Mouse (Mus musculus) liver, embryonic 15.5 days (tissue): Measurements from ENCODE around the gene Zhx3. TPM values are rescaled to one million over a fixed set of nuclear protein-coding genes. Genes with fewer than 3 reads are reported as not detected.

ENCODE experiments used
- ATAC-seq: fragments of 200-750 bp; cut with Nextera tagmentation; 2 replicates; pipeline ENCODE4 v1.8.0; 2017; ENCODE audit warnings: moderate number of reproducible peaks, mild to moderate bottlenecking, moderate library complexity; ENCODE audit not compliant: insufficient read depth
- H3K27ac ChIP-seq: fragments of 300-500 bp; sonication (generic); replicated peaks from 2 replicates; pipeline ENCODE4 v1.5.1; 2015; ENCODE audit warnings: mild to moderate bottlenecking, inconsistent platforms
- H3K27me3 ChIP-seq: fragments of 300-500 bp; sonication (generic); 2 replicates; pipeline ENCODE4 v1.6.1; 2015; ENCODE audit warnings: mild to moderate bottlenecking, inconsistent platforms
- H3K36me3 ChIP-seq: fragments of 300-500 bp; sonication (generic); replicated peaks from 2 replicates; pipeline ENCODE4 v1.6.1; 2015; ENCODE audit warnings: moderate library complexity, mild to moderate bottlenecking, inconsistent platforms
- H3K4me1 ChIP-seq: fragments of 300-500 bp; sonication (generic); replicated peaks from 2 replicates; pipeline ENCODE4 v1.6.1; 2015; ENCODE audit warnings: inconsistent platforms
- H3K4me2 ChIP-seq: fragments of 300-500 bp; sonication (generic); 2 replicates; pipeline ENCODE4 v1.6.1; 2015; ENCODE audit warnings: moderate library complexity, mild to moderate bottlenecking, inconsistent platforms
- H3K4me3 ChIP-seq: fragments of 300-500 bp; sonication (generic); replicated peaks from 2 replicates; pipeline ENCODE4 v1.5.1; 2015; ENCODE audit warnings: mild to moderate bottlenecking, inconsistent platforms
- H3K9ac ChIP-seq: fragments of 300-500 bp; sonication (generic); 2 replicates; pipeline ENCODE4 v1.6.1; 2015; ENCODE audit warnings: moderate library complexity, mild to moderate bottlenecking, inconsistent platforms
- H3K9me3 ChIP-seq: fragments of 300-500 bp; sonication (generic); replicated peaks from 2 replicates; pipeline ENCODE4 v1.6.1; 2016; ENCODE audit warnings: inconsistent platforms
- WGBS: fragments of 180-500 bp; shearing (Covaris S2); methylation state at CpG from one replicate; pipeline ENCODE4 v1.1.7; 2015; ENCODE audit warnings: mixed read lengths; ENCODE audit not compliant: insufficient replicate concordance; 5-methylcytosine and 5-hydroxymethylcytosine counted together
- polyA plus RNA-seq: library from polyadenylated mRNA; unstranded; fragments of >200 nt; fragmentation: Nextera tagmentation; extraction: Ambion mirVana; gene quantifications from 2 replicates; pipeline ENCODE4 v1.2.1, GENCODE M21; 2015

Gene Zhx3
- polyA plus RNA-seq, 1 experiment from 2014 or later: 2.3 TPM

DNA sequence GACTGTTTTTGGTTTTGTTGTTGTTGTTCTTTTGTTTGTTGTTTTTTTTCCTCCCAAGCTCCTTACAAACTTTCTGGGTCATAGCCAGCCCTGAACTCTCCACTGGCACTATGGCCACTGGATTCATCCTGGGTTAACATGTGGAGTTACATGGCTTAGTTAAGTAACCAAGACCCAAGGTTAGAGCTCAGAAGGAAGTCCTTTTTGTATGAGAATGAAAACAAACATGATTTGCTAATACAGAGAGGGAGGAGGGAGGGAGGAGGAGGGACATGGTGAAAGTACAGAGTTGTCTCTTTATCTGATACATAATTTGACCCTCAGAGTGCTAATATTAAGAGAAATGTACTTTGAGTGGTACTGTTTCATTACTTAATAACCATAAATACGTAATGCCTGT, 74.6 kb downstream of the Zhx3 start:
- H3K4me1 ChIP-seq: no peaks in the 10 kb centered on the region
- H3K4me3 ChIP-seq: no peak overlapping the region
- H3K9ac ChIP-seq: no peak overlapping the region
- no peaks in the 10 kb centered on the region for H3K27me3 ChIP-seq
- H3K4me2 ChIP-seq: no peak overlapping the region
- H3K9me3 ChIP-seq: no peaks in the 10 kb centered on the region
- no peak for ATAC-seq
- no peak overlapping the region for H3K27ac ChIP-seq
- no peaks in the 10 kb centered on the region for H3K36me3 ChIP-seq
- 58% methylated on average over 1 of the region's 1 CpGs for WGBS

GRCm38 (mm10) chr2:160796973-160797372, 75.8 kb downstream of the Zhx3 start:
- no peak for ATAC-seq
- H3K36me3 ChIP-seq: no peaks in the 10 kb centered on the region
- 50% methylated on average over 2 of the region's 2 CpGs for WGBS
- H3K4me3 ChIP-seq: no peak overlapping the region
- H3K9me3 ChIP-seq: no peaks in the 10 kb centered on the region
- H3K27ac ChIP-seq: no peak overlapping the region
- no peak overlapping the region for H3K4me2 ChIP-seq
- no peaks in the 10 kb centered on the region for H3K27me3 ChIP-seq
- H3K4me1 ChIP-seq: no peaks in the 10 kb centered on the region
- H3K9ac ChIP-seq: no peak overlapping the region

GRCm38 (mm10) chr2:160793117-160793516, 79.7 kb downstream of the Zhx3 start:
- Histone ChIP-seq H3K4me1 (no peaks in the 10 kb centered on the region), H3K9ac (no peak overlapping the region)
- WGBS: 42% methylated on average over 2 of the region's 2 CpGs

GRCm38 (mm10) chr2:160789741-160790140, 83.1 kb downstream of the Zhx3 start:
- Histone ChIP-seq H3K27ac (no peak overlapping the region), H3K4me2 (no peak overlapping the region), H3K27me3 (no peaks in the 10 kb centered on the region), H3K9ac (no peak overlapping the region), H3K36me3 (no peaks in the 10 kb centered on the region), H3K4me3 (no peak overlapping the region), H3K9me3 (no peaks in the 10 kb centered on the region), H3K4me1 (no peaks in the 10 kb centered on the region)
- ATAC-seq: no peak

More at GRCm38 (mm10) chr2:160793117-160793516, 79.7 kb downstream of the Zhx3 start:
- H3K4me2 ChIP-seq: no peak overlapping the region
- no peak overlapping the region for H3K27ac ChIP-seq
- H3K9me3 ChIP-seq: no peaks in the 10 kb centered on the region
- no peak overlapping the region for H3K4me3 ChIP-seq
- H3K36me3 ChIP-seq: no peaks in the 10 kb centered on the region
- H3K27me3 ChIP-seq: no peaks in the 10 kb centered on the region
- no peak for ATAC-seq

DNA sequence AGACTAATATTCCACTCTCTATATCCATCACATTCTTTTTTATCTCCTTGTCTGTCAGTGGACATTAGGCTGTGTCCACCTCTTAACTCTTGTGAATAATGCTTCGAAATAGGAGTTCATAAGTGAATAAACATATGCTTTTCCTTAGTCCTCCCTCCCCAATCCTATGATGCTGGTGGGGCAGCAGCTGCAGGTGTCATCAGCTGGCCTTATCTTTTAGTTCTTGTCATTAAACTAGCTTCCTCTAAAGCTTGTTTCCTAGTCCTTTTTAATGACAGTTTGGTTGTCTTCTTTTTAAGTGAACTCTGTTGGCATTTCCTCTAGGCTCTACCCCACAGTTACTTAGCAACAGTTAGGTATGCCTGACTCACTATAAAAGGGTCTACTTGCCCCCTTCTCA, 83.8 kb downstream of the Zhx3 start:
- Histone ChIP-seq H3K9ac (no peak overlapping the region), H3K9me3 (no peaks in the 10 kb centered on the region), H3K27ac (no peak overlapping the region), H3K27me3 (no peaks in the 10 kb centered on the region), H3K36me3 (no peaks in the 10 kb centered on the region), H3K4me3 (no peak overlapping the region), H3K4me2 (no peak overlapping the region), H3K4me1 (no peaks in the 10 kb centered on the region)
- ATAC-seq: no peak
- 53% methylated on average over 1 of the region's 1 CpGs for WGBS

DNA sequence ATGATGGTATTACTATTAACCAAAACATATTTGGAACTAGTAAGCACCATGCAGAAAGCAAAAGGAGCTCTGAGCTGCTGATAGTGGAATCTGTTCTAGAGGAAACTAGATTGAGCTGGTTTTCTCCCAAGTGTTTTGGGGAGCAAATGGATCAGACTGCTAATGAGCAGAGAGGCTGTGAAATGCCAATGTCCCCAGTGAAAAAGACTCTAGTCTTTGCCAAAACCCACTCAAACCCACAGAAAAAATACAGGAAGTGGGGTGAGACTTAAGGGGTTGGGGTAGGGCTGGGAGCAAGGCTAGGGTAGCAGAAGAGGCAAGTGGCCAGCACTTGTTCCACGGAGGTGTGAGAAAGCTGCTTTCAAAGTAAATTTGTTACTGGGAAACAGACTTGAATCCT, 86.5 kb downstream of the Zhx3 start:
- Histone ChIP-seq H3K27me3 (no peaks in the 10 kb centered on the region), H3K9me3 (no peaks in the 10 kb centered on the region), H3K4me2 (no peak overlapping the region), H3K4me3 (no peak overlapping the region), H3K27ac (no peak overlapping the region), H3K36me3 (no peaks in the 10 kb centered on the region), H3K9ac (no peak overlapping the region), H3K4me1 (no peaks in the 10 kb centered on the region)
- WGBS: 44% methylated on average over 1 of the region's 1 CpGs
- no peak for ATAC-seq

DNA sequence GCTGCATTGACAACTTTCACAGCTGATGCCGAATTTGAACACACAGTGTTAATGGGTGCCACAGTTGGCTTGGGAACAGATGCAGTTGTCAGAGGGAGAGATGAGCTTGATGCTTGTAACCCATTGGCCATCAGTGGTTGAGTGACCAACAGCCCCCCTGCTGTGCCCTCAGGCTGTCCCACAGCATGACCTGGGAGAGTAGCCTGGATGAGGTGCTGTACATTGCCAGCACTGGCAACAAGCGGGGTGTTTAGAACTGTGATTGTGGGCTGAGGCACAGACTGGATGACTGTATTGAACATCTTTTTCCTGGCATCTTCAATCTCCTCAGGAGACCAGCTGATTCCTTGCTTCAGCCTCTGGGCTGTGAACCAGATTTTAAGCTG, 92.0 kb downstream of the Zhx3 start:
- no peak overlapping the region for H3K9ac ChIP-seq
- 66% methylated on average over 2 of the region's 2 CpGs for WGBS
- no peak overlapping the region for H3K4me2 ChIP-seq
- ATAC-seq: no peak
- H3K9me3 ChIP-seq: no peaks in the 10 kb centered on the region
- H3K36me3 ChIP-seq: no peaks in the 10 kb centered on the region
- H3K4me1 ChIP-seq: no peaks in the 10 kb centered on the region
- no peak overlapping the region for H3K4me3 ChIP-seq
- no peaks in the 10 kb centered on the region for H3K27me3 ChIP-seq
- no peak overlapping the region for H3K27ac ChIP-seq

DNA sequence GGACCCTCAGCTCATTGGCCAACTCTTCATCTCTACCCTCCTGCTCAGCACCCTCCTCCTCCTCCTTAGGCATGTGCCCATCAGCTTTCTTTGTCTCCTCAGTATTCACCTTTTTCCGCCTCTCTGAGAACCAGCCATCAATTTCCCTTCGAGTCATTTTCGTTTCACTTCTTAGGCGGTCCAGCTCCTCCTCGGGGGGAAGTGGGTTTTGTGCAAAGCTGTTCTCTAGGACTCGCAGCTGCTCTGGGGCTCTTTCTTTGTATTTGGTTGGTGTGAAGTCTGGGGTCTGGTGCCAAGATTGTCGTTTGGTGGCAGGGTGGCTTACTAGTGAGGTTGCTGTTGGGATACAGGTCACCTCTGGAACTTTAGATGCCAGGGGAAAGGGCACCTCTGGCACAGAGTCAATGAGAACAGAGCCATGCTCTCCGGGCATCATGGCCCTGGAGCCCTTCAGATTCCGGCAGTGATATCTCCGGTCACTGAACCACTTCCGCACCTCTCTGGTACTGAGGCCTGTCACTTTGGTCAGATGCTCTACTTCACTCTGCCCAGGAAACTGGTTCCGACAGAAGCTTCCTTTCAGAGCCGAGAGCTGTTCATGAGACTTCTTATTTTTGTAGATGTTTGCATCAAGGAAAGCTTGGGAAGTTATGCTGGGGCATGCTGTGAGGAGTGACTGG, 92.5 kb downstream of the Zhx3 start:
- Histone ChIP-seq H3K4me3 (no peak overlapping the region), H3K4me1 (no peaks in the 10 kb centered on the region), H3K36me3 (no peaks in the 10 kb centered on the region), H3K4me2 (no peak overlapping the region), H3K27me3 (no peaks in the 10 kb centered on the region), H3K9ac (no peak overlapping the region), H3K27ac (no peak overlapping the region), H3K9me3 (no peaks in the 10 kb centered on the region)
- 70% methylated on average over 13 of the region's 13 CpGs for WGBS
- no peak for ATAC-seq

DNA sequence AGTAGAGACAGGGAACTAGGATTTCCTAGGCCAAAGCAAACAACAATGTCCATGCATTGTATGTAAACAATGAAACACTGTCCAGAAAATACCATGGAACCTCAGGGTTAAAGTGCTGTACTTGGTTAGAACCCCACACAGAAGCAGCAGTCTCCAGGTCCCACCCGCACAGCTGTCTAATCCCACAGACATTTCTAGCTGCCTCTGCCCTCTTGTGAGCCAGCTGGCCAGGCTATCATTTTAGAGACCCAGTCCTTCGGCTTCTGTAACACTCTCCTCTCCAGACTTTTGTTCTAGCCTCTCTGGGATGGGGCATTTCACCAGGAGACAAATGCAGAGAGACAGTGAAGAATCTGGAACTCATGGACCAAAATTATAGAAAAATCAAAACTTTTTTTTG, 94.8 kb downstream of the Zhx3 start:
- H3K4me3 ChIP-seq: no peak overlapping the region
- 72% methylated on average over 2 of the region's 2 CpGs for whole genome bisulfite sequencing

GRCm38 (mm10) chr2:160771325-160772276, 101.2 kb downstream of the Zhx3 start:
- no peak overlapping the region for H3K9ac ChIP-seq
- no peak overlapping the region for H3K27ac ChIP-seq
- no peaks in the 10 kb centered on the region for H3K27me3 ChIP-seq
- H3K4me2 ChIP-seq: no peak overlapping the region
- no peaks in the 10 kb centered on the region for H3K36me3 ChIP-seq
- H3K9me3 ChIP-seq: no peaks in the 10 kb centered on the region
- ATAC-seq: no peak
- no peaks in the 10 kb centered on the region for H3K4me1 ChIP-seq
- whole genome bisulfite sequencing: 61% methylated on average over 8 of the region's 8 CpGs
- H3K4me3 ChIP-seq: no peak overlapping the region

More for the DNA sequence above, 94.8 kb downstream of the Zhx3 start:
- Histone ChIP-seq H3K27ac (no peak overlapping the region), H3K36me3 (no peaks in the 10 kb centered on the region), H3K9me3 (no peaks in the 10 kb centered on the region), H3K4me2 (no peak overlapping the region), H3K9ac (no peak overlapping the region), H3K27me3 (no peaks in the 10 kb centered on the region), H3K4me1 (no peaks in the 10 kb centered on the region)
- ATAC-seq: no peak

GRCm38 (mm10) chr2:160770871-160771270, 101.9 kb downstream of the Zhx3 start:
- Histone ChIP-seq H3K27me3 (no peaks in the 10 kb centered on the region), H3K9ac (no peak overlapping the region), H3K27ac (no peak overlapping the region), H3K4me2 (no peak overlapping the region), H3K36me3 (no peaks in the 10 kb centered on the region), H3K4me1 (no peaks in the 10 kb centered on the region), H3K9me3 (no peaks in the 10 kb centered on the region), H3K4me3 (no peak overlapping the region)
- no peak for ATAC-seq
- WGBS: 41% methylated on average over 1 of the region's 1 CpGs
